Mouse (Mus musculus): Measurements from ENCODE around the gene Krt39.
A peak's percentile ranks its signal among the peaks of the same experiment; 100 is the strongest.

Gene Krt39

GRCm38 (mm10) chr11:99471946-99472345, 49.2 kb downstream of the Krt39 start:
- no peak for DNase-seq (ENCODE audit: low read depth, low spot score)

- no peak for DNase-seq (ENCODE audit: low read depth, low spot score)
Measured at GRCm38 (mm10) chr11:99469228-99469627, 51.9 kb downstream of the Krt39 start.

- no peak for DNase-seq (ENCODE audit: low read depth, low spot score)
Measured at GRCm38 (mm10) chr11:99468566-99468965, 52.6 kb downstream of the Krt39 start.

- DNase-seq (ENCODE audit: low read depth, low spot score): peak; percentile 60
Measured at GRCm38 (mm10) chr11:99466316-99466715, 54.8 kb downstream of the Krt39 start.

GRCm38 (mm10) chr11:99464836-99465235, 56.3 kb downstream of the Krt39 start:
- DNase-seq (ENCODE audit: low read depth, low spot score): peak; percentile 65
